Mouse (Mus musculus): Measurements from ENCODE around the gene Dcp1a. TPM values are rescaled to one million over a fixed set of nuclear protein-coding genes. Genes with fewer than 3 reads are reported as not detected.
"Not testable (repeated sequence)": the region's sequence is repeated elsewhere in the genome, so short reads cannot be mapped to it uniquely, and the experiment has no call there.

Gene Dcp1a
- total RNA-seq, 4 experiments from 2014 or later = 21.8 to 25.8 (median 24.7) TPM

GRCm38 (mm10) chr14:30515931-30516723 is 36.8 kb downstream of the Dcp1a start:
- DNase-seq (ENCODE audit: low spot score in 2 of 2) = no peak

DNA sequence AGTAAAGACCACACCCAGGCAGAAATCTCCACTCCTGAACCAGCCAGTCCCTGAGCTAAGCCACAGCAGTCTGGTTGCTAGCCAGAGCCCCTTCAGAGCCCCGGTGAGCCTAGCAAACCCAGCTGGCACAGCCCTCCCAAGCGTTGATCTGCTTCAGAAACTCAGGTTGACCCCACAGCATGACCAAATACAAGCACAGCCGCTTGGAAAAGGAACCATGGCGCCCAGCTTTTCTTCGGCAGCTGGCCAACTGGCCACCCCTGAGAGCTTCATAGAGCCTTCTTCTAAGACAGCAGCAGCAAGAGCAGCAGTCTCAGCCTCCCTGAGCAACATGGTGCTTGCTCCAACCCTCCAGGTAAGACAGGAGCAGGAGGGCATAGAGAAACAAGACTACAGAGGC is 40.0 kb downstream of the Dcp1a start:
- DNase-seq (ENCODE audit: low spot score in 2 of 2) = no peak

DNA sequence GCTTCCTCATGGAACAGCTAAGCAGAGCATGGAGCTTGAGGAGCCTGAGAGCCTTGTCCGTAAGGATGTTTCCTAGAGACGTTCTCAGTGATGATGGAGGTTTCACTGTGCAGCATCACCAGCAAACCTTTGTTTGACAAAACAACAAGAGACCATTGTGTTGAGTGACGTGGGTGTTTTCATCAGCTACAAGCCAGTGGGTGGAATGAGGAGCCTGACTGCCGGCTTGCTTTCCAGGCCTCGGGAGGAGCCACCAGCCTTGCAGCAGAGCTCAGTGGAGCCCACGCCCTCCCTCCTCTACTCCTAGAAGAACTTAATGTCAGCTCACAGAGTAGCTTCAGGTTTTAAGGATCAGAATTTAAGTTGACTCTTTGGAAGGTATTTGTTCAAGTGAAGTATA is 44.0 kb downstream of the Dcp1a start:
- peak; percentile 43 to 47 for DNase-seq (ENCODE audit: low spot score in 2 of 2)

DNA sequence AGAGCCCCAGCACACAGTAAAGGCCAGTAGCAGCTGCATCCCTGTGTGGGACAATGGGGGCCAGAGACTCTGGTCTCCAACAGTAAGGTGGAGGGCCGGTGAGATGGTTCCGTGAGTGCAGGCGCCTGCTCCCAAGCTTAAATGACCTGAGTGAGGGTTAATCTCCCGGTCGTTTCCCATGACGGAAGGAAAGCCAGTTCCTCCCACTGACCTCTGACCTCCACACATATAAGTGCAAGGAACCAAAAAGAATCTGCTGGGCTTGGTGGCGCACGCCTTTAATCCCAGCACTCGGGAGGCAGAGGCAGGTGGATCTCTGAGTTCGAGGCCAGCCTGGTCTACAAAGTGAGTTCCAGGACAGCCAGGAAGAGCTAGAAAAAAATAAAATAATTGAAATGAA is 49.1 kb downstream of the Dcp1a start:
- DNase-seq (ENCODE audit: low spot score in 2 of 2) = no peak

DNA sequence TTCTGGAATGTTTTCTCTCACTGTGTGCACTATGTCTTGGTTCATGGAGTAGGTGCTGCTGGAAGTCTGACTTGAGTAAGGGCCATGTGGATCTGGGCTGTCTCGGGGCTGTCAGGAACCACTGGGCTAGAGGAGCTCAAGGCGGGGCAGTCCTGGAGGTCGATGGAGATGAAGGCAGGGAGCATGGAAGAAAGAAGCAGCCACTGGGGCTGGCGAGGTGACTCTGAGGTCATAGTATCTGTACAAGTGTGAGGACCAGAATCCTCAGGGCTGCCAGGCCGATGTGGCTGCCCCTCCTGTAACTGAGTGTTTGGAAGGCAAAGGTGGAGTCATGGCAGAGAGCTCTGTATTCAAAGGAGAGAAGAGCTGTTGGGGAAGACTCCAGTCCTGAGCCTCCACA is 49.6 kb downstream of the Dcp1a start:
- no peak for DNase-seq (ENCODE audit: low spot score in 2 of 2)

DNA sequence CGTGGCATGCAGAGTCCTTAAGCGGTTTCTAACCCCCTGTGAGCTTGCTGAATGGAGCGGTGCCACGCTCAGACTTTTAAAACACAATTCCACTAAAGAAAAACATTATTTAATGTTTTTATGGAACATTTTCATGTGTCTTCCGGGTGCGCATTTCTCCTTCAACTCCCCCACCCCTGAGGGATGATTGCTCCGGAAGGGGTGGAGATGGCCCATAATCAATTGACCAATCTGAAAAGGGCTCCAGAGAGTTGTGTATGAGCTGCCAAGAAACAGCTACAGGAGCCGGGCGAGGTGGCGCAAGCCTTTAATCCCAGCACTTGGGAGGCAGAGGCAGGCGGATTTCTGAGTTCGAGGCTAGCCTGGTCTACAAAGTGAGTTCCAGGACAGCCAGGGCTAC is 50.1 kb downstream of the Dcp1a start:
- no peak for DNase-seq (ENCODE audit: low spot score in 2 of 2)

DNA sequence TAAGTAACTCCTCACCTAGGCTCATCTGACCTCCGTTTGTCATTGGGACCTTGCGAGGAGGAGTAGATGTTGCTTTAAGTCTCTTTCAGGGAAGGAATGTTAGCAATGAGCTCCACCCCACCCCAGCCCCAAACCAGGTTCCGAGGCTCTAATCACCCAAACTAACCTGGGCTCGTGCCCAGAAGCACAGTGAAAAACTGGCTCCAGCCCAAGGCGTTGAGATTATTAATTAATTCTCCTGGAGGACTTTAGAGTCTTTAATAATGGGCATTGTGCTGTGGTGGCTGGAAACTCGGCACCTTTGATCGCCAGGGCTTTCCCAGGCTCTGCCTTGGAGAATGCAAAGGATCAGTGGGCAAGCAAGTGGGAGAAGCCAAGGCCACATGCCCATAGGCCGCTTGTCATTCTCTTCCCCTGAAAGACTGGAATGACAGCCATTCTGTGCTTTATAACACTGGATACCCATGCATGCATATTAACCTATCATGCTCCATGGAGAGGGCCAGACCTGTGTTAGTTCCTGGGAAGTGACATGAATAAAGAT is 51.5 kb downstream of the Dcp1a start:
- DNase-seq (ENCODE audit: low spot score in 2 of 2) = no peak

- no peak for DNase-seq (ENCODE audit: low spot score in 2 of 2)
Measured at GRCm38 (mm10) chr14:30531431-30531830, 52.1 kb downstream of the Dcp1a start.

DNA sequence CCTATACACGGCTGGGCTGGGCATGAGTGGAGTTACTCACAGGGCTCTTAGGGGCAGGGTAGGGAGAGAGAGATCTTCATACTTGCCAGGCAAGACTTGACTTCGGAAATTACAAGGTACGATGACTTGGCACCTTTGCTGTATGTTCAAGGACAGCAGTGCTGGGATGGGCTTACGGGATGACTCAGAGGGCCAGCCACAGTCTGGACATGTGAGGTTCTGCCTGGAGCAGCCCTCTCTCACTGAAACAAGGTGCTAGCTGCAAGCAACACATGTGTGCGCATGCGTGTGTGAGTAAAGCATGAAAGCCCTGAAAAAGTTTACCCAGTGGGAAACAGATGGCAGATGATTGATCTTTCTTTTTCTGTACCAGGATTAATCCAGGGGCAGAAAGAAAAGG is 52.6 kb downstream of the Dcp1a start:
- no peak for DNase-seq (ENCODE audit: low spot score in 2 of 2)

- DNase-seq (ENCODE audit: low spot score in 2 of 2) = no peak
Measured at GRCm38 (mm10) chr14:30533780-30534450, 54.6 kb downstream of the Dcp1a start.

DNA sequence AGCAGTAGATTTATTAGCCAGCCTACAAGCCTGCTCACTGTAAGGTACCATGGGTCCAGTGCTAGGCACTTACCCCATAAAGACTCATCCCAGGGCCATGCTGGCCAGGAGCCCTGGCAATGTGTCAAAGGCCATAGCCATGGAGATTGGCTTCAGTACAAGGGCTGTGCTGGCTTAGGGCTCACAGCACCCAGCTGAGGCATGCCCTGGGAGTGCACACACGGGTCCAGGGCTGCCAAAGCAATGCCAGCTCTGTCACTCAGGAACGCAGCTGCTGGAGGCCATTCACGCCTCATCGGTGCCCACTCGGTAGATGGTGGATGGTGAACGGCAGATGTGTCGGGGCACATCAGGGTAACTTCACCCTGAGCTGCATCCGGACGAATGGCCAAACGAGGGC is 62.2 kb downstream of the Dcp1a start:
- DNase-seq (ENCODE audit: low spot score in 2 of 2) = peak; percentile 77 to 82

- DNase-seq (ENCODE audit: low spot score in 2 of 2) = not testable (repeated sequence)
Measured at GRCm38 (mm10) chr14:30543331-30543730, 64.0 kb downstream of the Dcp1a start.

DNA sequence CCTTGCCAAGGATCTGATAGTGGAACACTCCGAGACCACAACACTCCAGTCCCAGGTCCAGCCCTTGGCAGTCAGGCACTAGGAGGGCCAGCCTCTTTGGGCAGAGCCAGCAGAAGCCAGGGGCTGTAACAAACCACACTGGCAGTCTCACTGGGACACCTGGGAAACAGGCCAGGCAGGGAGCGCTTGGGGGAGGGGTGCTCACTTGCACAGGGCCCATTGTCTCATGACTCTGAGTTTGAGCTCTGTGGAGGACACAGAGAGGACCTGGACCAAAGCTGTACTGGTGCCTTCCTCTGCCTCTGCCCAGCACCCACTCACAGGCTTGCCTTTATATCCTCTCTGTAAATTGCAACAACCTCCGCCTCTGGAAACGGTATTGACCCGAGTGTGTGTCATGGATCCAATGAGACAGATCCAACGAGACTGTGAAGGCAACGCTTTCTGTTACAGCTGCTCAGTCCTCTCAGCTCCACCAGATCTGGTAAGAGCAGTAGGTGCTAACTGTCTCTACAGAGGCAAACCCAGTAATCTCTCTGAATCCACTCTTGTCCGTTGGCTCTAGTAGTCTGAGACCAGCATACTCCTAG is 68.9 kb downstream of the Dcp1a start, which contains the start of gene Tkt:
Gene Tkt, plus strand, starts transcription at position 229 of the 590 bp plus-strand sequence.
- DNase-seq (ENCODE audit: low spot score in 2 of 2) = peak; percentile 84 to 88

- peak; percentile 86 to 89 for DNase-seq (ENCODE audit: low spot score in 2 of 2)
Measured at GRCm38 (mm10) chr14:30548965-30549776, 69.8 kb downstream of the Dcp1a start.

DNA sequence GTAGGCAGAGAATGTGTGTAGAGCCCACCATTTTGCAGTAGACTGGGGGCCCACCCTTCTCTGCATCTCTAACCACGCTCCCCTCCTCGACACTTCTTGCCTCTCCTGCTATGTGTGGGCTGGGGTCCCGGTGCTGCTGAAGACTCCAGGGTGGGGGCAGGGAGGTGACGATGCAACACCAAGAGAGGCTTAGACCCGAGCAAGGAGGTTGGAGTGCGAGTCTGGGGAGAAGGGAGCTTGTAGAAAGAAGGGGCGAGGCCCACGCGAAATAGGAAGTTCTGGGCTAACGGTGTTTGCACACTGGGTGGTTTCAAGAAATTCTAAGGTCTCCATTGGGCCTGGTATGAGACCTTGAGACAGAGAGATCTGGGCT is 70.4 kb downstream of the Dcp1a start:
- DNase-seq (ENCODE audit: low spot score in 2 of 2) = no peak

DNA sequence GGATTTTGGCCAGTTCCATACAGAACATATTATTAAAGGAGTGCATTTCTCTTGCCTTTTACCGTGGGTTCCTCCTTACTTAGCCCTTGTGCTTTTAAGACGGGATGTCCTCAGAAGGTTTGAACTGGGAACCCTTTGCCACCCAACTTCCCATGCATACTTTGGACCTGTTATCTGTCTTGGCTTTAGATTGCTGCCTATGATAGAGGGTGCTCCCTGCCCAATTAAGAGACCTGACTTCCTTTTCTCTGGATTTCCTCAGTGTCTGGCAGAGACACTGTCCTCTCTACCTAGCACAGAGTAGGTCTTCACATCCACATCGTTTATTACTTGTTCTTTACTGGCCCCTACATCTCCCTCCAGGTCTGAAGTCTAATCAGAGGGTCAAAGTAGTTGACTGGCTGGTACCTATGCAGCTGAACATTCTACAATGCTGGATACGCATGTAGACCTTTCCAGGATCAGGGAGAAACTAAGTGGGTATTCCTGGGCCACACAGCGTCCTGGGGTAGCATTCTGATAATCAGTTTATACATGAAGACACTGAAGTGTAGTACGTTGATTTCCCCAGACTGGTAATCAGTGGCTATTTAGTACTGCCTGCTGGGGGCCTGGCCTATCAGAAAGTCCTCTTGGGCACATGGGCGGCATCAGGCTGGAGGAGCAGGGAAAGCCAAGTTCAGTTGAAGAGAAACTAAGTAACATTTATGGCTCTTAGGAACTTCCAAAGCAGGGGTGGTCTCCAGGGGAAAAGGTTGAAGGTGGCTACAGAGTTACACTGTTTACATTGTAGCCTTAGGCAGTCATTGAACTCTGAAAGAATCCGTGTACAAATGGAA is 71.1 kb downstream of the Dcp1a start:
- no peak for DNase-seq (ENCODE audit: low spot score in 2 of 2)

DNA sequence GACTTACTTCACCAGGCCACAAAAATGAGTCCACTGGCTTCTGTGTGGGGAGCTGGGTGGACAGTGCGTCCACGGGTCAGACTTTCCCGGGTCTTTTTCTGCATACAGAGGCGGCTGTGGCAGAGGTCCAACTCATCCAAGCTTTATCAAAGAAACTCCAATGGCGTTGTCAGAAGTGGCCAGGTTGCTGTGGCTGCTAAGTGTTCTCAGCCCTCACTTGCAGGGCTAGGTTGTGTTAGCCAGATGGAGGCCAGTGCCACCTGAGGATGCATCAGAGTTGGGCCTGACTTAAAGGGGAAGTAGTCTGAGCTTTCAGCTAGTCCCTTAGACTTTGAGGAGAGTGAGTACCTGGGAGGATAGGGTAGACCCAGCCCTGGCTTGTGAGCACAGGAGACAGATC is 72.2 kb downstream of the Dcp1a start:
- DNase-seq (ENCODE audit: low spot score in 2 of 2) = no peak

- no peak for DNase-seq (ENCODE audit: low spot score in 2 of 2)
Measured at GRCm38 (mm10) chr14:30551981-30552380, 72.6 kb downstream of the Dcp1a start.

DNA sequence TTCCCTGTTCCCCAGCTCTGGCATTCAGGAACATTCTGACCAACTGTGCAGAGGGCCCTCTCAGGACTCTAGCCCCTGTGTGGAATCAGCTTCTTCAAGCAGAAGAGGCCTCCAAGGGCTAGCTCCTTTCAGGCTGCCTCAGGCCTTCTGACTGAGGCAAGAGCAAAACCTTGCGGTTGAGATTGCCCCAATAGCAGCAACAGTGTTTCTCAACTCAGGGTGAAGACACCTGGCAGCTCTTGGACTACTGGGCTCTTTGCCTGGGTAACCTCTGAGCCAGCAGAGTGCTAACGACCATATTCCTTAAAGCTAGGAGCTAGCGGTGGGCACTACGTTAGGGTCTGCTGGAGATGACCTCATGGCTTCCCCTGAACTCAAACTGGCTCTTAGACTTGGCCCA is 73.8 kb downstream of the Dcp1a start:
- no peak for DNase-seq (ENCODE audit: low spot score in 2 of 2)

GRCm38 (mm10) chr14:30556651-30557050 is 77.3 kb downstream of the Dcp1a start:
- no peak for DNase-seq (ENCODE audit: low spot score in 2 of 2)

All from layer of hippocampus, adult 8-10 months (tissue).